Mouse (Mus musculus) brain, embryonic 14.5 days (tissue): ENCODE measurements around the gene Pus10.
A peak's percentile ranks its signal among the peaks of the same experiment; 100 is the strongest.

Source experiments
- CTCF ChIP-seq: fragments of 200-500 bp; IDR thresholded peaks from 2 replicates; pipeline ENCODE4 v1.5.1; 2012; ENCODE audit warnings: inconsistent platforms, mild to moderate bottlenecking, moderate library complexity, borderline replicate concordance; ENCODE audit not compliant: insufficient read depth, insufficient read length; ENCODE audit errors: extremely low read depth
- POLR2A ChIP-seq: fragments of 200-500 bp; IDR thresholded peaks from 2 replicates; pipeline ENCODE4 v1.6.1; 2012; ENCODE audit warnings: mild to moderate bottlenecking, inconsistent platforms, borderline replicate concordance; ENCODE audit not compliant: poor library complexity, insufficient read depth, insufficient read length, severe bottlenecking; ENCODE audit errors: extremely low read depth

DNA sequence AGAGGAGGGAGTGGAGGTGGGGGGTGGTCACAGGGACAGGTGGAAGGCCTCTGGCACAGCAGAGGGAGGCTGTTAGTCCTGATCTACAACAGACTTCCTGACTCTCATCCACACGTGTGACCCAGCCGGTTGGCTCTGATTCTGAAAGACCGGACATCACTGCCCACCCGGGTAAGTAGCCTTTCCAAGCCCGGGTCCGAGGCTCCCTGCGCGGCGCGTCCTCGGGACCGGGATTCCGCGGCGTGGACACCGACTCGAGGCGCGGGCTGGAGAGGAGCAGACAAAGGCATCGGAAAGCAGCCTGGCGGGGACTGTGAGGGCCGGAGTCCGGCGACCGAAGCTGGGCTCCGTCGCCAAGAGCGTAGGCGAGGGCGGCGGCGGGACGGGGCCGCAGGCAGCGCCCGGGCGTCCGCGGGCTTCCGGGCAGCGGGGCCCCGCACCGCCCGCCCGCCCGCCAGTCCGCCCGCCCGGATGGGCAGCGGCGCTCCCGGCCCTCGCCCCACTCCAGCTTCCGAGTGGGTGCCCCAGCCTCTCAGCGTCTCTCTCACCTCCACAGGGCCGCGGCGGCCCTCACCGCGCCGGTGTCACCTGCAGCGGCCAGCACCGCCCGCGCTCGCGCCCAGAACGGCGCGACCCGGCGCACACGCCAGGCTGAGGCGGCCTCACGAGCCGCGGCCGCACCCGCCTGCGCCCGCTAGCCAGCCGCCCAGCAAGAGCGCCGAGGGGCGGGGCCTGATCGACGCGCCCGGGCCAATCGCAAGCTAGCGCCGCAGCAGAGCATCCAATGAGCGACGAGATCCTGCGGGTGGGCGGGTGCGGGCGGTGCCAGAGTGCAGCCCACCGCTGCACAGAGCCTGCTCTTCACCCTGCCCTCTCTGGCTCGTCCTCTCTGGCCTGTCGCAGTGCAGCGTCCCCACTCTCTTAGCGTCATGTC lies 32.3 kb upstream of the Pus10 start, which contains the start of gene 0610010F05Rik:
- TF ChIP-seq CTCF: no peak
- peak; percentile 100 for TF ChIP-seq POLR2A
